Mouse (Mus musculus) small intestine, adult 2 months (tissue): ENCODE measurements at regions not wholly inside any gene's neighbourhood (a gene's known extent, or its start where the extent isn't known, plus 50 kb on each side); places are given as distances from the start of the nearest gene placed in this dataset.

Experiments used
- CTCF ChIP-seq: fragments of 200-500 bp; IDR thresholded peaks from 2 replicates; pipeline ENCODE4 v1.5.1; 2012; ENCODE audit warnings: low read depth, mild to moderate bottlenecking, control low read depth, inconsistent platforms, low read length, moderate library complexity, mixed read lengths; ENCODE audit not compliant: insufficient replicate concordance, insufficient read length; ENCODE audit errors: extremely low read depth
- POLR2A ChIP-seq: fragments of 200-500 bp; IDR thresholded peaks from 2 replicates; pipeline ENCODE4 v1.6.1; 2012; ENCODE audit warnings: low read depth, mild to moderate bottlenecking, control low read depth, inconsistent platforms, low read length, moderate library complexity

DNA sequence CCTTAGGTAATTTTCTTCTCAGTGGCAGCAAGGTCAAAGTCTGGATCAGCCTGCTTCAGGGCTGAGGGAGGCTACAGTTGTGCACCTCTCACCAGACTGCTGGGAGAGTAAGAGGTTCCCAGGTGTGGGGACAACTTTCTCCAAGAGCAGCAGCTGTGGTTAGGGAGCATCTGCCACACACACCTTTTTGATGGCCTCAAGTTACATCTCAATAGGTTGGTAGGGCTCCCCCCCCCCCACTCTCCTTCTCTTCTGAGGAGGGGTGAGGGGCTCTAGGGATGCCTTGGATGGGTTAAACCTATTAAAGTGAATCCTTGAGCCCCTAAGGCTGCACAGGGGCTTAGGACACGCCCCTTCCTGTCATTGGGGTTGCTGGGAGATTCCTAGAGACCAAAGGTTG, 94.7 kb upstream of the Ccnd1 start:
- no peak for TF ChIP-seq CTCF
- no peak for TF ChIP-seq POLR2A
